In genomic region chr5:136479024-136479763, GRCm38 (mm10) we compare ENCODE assay signal across 20 mouse cellular contexts.
DNase-seq lines count a peak whose midpoint lies in the region; TF ChIP-seq lines count a peak whose summit lies in the region.
"Had no signal": no experiment of that assay in that cellular context is flagged by ENCODE, and none has a peak within 500 bp of the region (broad histone marks: within the 10 kb centered on the region; RNA-seq: fewer than 3 reads in every experiment).

No protein-coding gene starts in this region.

- intact Hi-C loops in heart, adult 2 months (cut with DNase I) = no loop called here

- peak overlapping the region; percentile 60 for H3K27ac ChIP-seq in heart, adult 2 months
- H3K27ac ChIP-seq in bone marrow macrophage, adult 2 months (ENCODE audit: insufficient read depth, low read depth, low read length) = peak overlapping the region; percentile 60; the same call in 1 of the 2 replicates
- H3K27ac ChIP-seq in macrophage = peak overlapping the region; percentile 68
- H3K27ac ChIP-seq: embryonic facial prominence, embryonic 13.5 days; hindbrain, embryonic 14.5 days; limb, embryonic 13.5 days; liver, embryonic 13.5 days; lung, embryonic 15.5 days; midbrain, embryonic 12.5 days had no signal

- TF ChIP-seq POLR2A in heart, adult 2 months (IDR thresholded peaks at IDR 0.05; ENCODE audit: insufficient read depth, low read depth, low read length) = no peak
- TF ChIP-seq POLR2A in bone marrow macrophage, adult 2 months (IDR thresholded peaks at IDR 0.05; ENCODE audit: borderline replicate concordance, low read depth, low read length) = no peak

- no peak for TF ChIP-seq CTCF in heart, adult 2 months (IDR thresholded peaks at IDR 0.05)
- TF ChIP-seq CTCF in bone marrow macrophage, adult 2 months (IDR thresholded peaks at IDR 0.05; ENCODE audit: low read depth, low read length) = no peak

- H3K4me1 ChIP-seq in heart, adult 2 months (ENCODE audit: control insufficient read depth, insufficient read depth, low read length) = peaks cover 10% of the 10 kb centered on the region
- peaks cover 65% of the 10 kb centered on the region for H3K4me1 ChIP-seq in bone marrow macrophage, adult 2 months (ENCODE audit: control insufficient read depth, insufficient read depth, low read length)
- H3K4me1 ChIP-seq: midbrain, embryonic 12.5 days had no signal

- no peak overlapping the region for H3K4me3 ChIP-seq in heart, adult 2 months
- H3K4me3 ChIP-seq in bone marrow macrophage, adult 2 months (ENCODE audit: insufficient read depth, low read length) = no peak overlapping the region
- no peak overlapping the region for H3K4me3 ChIP-seq in macrophage (ENCODE audit: inconsistent target)
- H3K4me3 ChIP-seq: embryonic facial prominence, embryonic 13.5 days; limb, embryonic 13.5 days; liver, embryonic 13.5 days; lung, embryonic 15.5 days; midbrain, embryonic 12.5 days had no signal

- no peaks in the 10 kb centered on the region for H3K27me3 ChIP-seq in heart, adult 2 months (ENCODE audit: control insufficient read depth, insufficient read depth, low read length)
- H3K27me3 ChIP-seq: embryonic facial prominence, embryonic 13.5 days; liver, embryonic 13.5 days; lung, embryonic 15.5 days; midbrain, embryonic 12.5 days had no signal

- no peak for DNase-seq in heart, adult 2 months
- DNase-seq in heart, adult 8-10 months (ENCODE audit: low spot score) = no peak
- peak; percentile 53 for DNase-seq in kidney, adult 9 months
- no peak for DNase-seq in kidney, postnatal 25 days
- no peak for DNase-seq in lung, postnatal 10 days
- no peak for DNase-seq in right cerebral cortex, adult 18-20 months
- DNase-seq: adrenal gland, adult 8-10 months; cerebellum, adult 9-11 months; heart, postnatal 14 days; layer of hippocampus, postnatal 36 days; liver, embryonic 13.5 days; right cerebral cortex, postnatal 14 days; thymus, adult 2 months had no signal

- no peak overlapping the region for H3K9ac ChIP-seq in heart, adult 2 months (ENCODE audit: low read depth, low read length)
- H3K9ac ChIP-seq: embryonic facial prominence, embryonic 13.5 days; hindbrain, embryonic 14.5 days; limb, embryonic 13.5 days; liver, embryonic 13.5 days; lung, embryonic 15.5 days; midbrain, embryonic 12.5 days had no signal

- WGBS in heart, adult 2 months = 79% methylated on average over 6 of the region's 6 CpGs
- WGBS in macrophage (ENCODE audit: missing documents) = 97% methylated on average over 6 of the region's 6 CpGs

- no peaks in the 10 kb centered on the region for H3K79me2 ChIP-seq in heart, adult 2 months (replicated peaks; ENCODE audit: control insufficient read depth, insufficient read depth, low read length)
- peaks cover 67% of the 10 kb centered on the region for H3K79me2 ChIP-seq in macrophage (ENCODE audit: inconsistent target)

- peaks cover 14% of the 10 kb centered on the region for H3K36me3 ChIP-seq in heart, adult 2 months (ENCODE audit: control insufficient read depth, insufficient read depth, low read length)
- no peaks in the 10 kb centered on the region for H3K36me3 ChIP-seq in macrophage (ENCODE audit: inconsistent target)
- H3K36me3 ChIP-seq: liver, embryonic 13.5 days had no signal

- TF ChIP-seq EP300 in heart, adult 2 months (IDR thresholded peaks at IDR 0.05; ENCODE audit: insufficient read depth, low read depth, low read length) = no peak
